Mouse (Mus musculus): ENCODE measurements around the gene Becn1.
"Not testable (repeated sequence)": the region's sequence is repeated elsewhere in the genome, so short reads cannot be mapped to it uniquely, and the experiment has no call there.

Becn1 gene

GRCm38 (mm10) chr11:101327311-101327710 lies 25.2 kb upstream of the Becn1 start:
- H3K36me3 ChIP-seq (ENCODE audit: control insufficient read depth, insufficient read depth, low read length, poor library complexity, severe bottlenecking), result peaks cover 8% of the 10 kb centered on the region; the same call in 1 of the 2 replicates
- no peaks in the 10 kb centered on the region for H3K27me3 ChIP-seq (ENCODE audit: control insufficient read depth, insufficient read depth, low read length, poor library complexity, severe bottlenecking)
- DNase-seq (ENCODE audit: low read depth, low spot score), result no peak

- peaks cover 14% of the 10 kb centered on the region for H3K36me3 ChIP-seq (ENCODE audit: control insufficient read depth, insufficient read depth, low read length, poor library complexity, severe bottlenecking)
- H3K27me3 ChIP-seq (ENCODE audit: control insufficient read depth, insufficient read depth, low read length, poor library complexity, severe bottlenecking), result no peaks in the 10 kb centered on the region
- DNase-seq (ENCODE audit: low read depth, low spot score), result no peak
Measured at GRCm38 (mm10) chr11:101326147-101326546, 24.1 kb upstream of the Becn1 start.

GRCm38 (mm10) chr11:101325201-101325600 lies 23.1 kb upstream of the Becn1 start:
- H3K36me3 ChIP-seq (ENCODE audit: control insufficient read depth, insufficient read depth, low read length, poor library complexity, severe bottlenecking), result peaks cover 20% of the 10 kb centered on the region
- DNase-seq (ENCODE audit: low read depth, low spot score); H3K27me3 ChIP-seq (ENCODE audit: control insufficient read depth, insufficient read depth, low read length, poor library complexity, severe bottlenecking): not testable (repeated sequence)

GRCm38 (mm10) chr11:101324763-101325162 lies 22.7 kb upstream of the Becn1 start, which contains the start of gene Aoc2:
TSS of gene Aoc2 (plus strand) at chr11:101325063.
- no peak for DNase-seq (ENCODE audit: low read depth, low spot score)
- H3K36me3 ChIP-seq (ENCODE audit: control insufficient read depth, insufficient read depth, low read length, poor library complexity, severe bottlenecking), result peaks cover 20% of the 10 kb centered on the region
- H3K27me3 ChIP-seq (ENCODE audit: control insufficient read depth, insufficient read depth, low read length, poor library complexity, severe bottlenecking), result no peaks in the 10 kb centered on the region

GRCm38 (mm10) chr11:101323609-101324008 lies 21.5 kb upstream of the Becn1 start:
- Histone ChIP-seq H3K36me3 (ENCODE audit: control insufficient read depth, insufficient read depth, low read length, poor library complexity, severe bottlenecking) (peaks cover 27% of the 10 kb centered on the region), H3K27me3 (ENCODE audit: control insufficient read depth, insufficient read depth, low read length, poor library complexity, severe bottlenecking) (no peaks in the 10 kb centered on the region)
- DNase-seq (ENCODE audit: low read depth, low spot score), result peak; percentile 53

- DNase-seq (ENCODE audit: low read depth, low spot score), result peak; percentile 61
- H3K27me3 ChIP-seq (ENCODE audit: control insufficient read depth, insufficient read depth, low read length, poor library complexity, severe bottlenecking), result no peaks in the 10 kb centered on the region
- peaks cover 14% of the 10 kb centered on the region for H3K36me3 ChIP-seq (ENCODE audit: control insufficient read depth, insufficient read depth, low read length, poor library complexity, severe bottlenecking)
Measured at GRCm38 (mm10) chr11:101316501-101316917, 14.4 kb upstream of the Becn1 start.

- Histone ChIP-seq H3K27me3 (ENCODE audit: control insufficient read depth, insufficient read depth, low read length, poor library complexity, severe bottlenecking) (no peaks in the 10 kb centered on the region), H3K36me3 (ENCODE audit: control insufficient read depth, insufficient read depth, low read length, poor library complexity, severe bottlenecking) (peaks cover 12% of the 10 kb centered on the region)
- DNase-seq (ENCODE audit: low read depth, low spot score), result peak; percentile 92
Measured at GRCm38 (mm10) chr11:101315665-101316500, 13.8 kb upstream of the Becn1 start, which contains the start of gene Psme3. TSS of gene Psme3 (plus strand) at chr11:101316213.

- Histone ChIP-seq H3K27me3 (ENCODE audit: control insufficient read depth, insufficient read depth, low read length, poor library complexity, severe bottlenecking) (no peaks in the 10 kb centered on the region), H3K36me3 (ENCODE audit: control insufficient read depth, insufficient read depth, low read length, poor library complexity, severe bottlenecking) (peaks cover 6% of the 10 kb centered on the region)
- no peak for DNase-seq (ENCODE audit: low read depth, low spot score)
Measured at GRCm38 (mm10) chr11:101315082-101315650, 13.1 kb upstream of the Becn1 start.

GRCm38 (mm10) chr11:101314567-101314966 lies 12.5 kb upstream of the Becn1 start:
- DNase-seq (ENCODE audit: low read depth, low spot score), result no peak
- H3K36me3 ChIP-seq (ENCODE audit: control insufficient read depth, insufficient read depth, low read length, poor library complexity, severe bottlenecking), result peaks cover 6% of the 10 kb centered on the region
- no peaks in the 10 kb centered on the region for H3K27me3 ChIP-seq (ENCODE audit: control insufficient read depth, insufficient read depth, low read length, poor library complexity, severe bottlenecking)

- no peak for DNase-seq (ENCODE audit: low read depth, low spot score)
- H3K36me3 ChIP-seq (ENCODE audit: control insufficient read depth, insufficient read depth, low read length, poor library complexity, severe bottlenecking), result no peaks in the 10 kb centered on the region
- no peaks in the 10 kb centered on the region for H3K27me3 ChIP-seq (ENCODE audit: control insufficient read depth, insufficient read depth, low read length, poor library complexity, severe bottlenecking)
Measured at GRCm38 (mm10) chr11:101312150-101312549, 10.1 kb upstream of the Becn1 start.

GRCm38 (mm10) chr11:101311083-101311482 lies 9.0 kb upstream of the Becn1 start:
- no peak for DNase-seq (ENCODE audit: low read depth, low spot score)
- H3K36me3 ChIP-seq (ENCODE audit: control insufficient read depth, insufficient read depth, low read length, poor library complexity, severe bottlenecking), result no peaks in the 10 kb centered on the region
- no peaks in the 10 kb centered on the region for H3K27me3 ChIP-seq (ENCODE audit: control insufficient read depth, insufficient read depth, low read length, poor library complexity, severe bottlenecking)

GRCm38 (mm10) chr11:101307744-101308143 lies 5.7 kb upstream of the Becn1 start:
- Histone ChIP-seq H3K27me3 (ENCODE audit: control insufficient read depth, insufficient read depth, low read length, poor library complexity, severe bottlenecking) (no peaks in the 10 kb centered on the region), H3K36me3 (ENCODE audit: control insufficient read depth, insufficient read depth, low read length, poor library complexity, severe bottlenecking) (no peaks in the 10 kb centered on the region)
- no peak for DNase-seq (ENCODE audit: low read depth, low spot score)

GRCm38 (mm10) chr11:101301299-101302003 lies 635 bp downstream of the Becn1 start:
- peaks cover 3% of the 10 kb centered on the region; the same call in 1 of the 2 replicates for H3K36me3 ChIP-seq (ENCODE audit: control insufficient read depth, insufficient read depth, low read length, poor library complexity, severe bottlenecking)
- DNase-seq (ENCODE audit: low read depth, low spot score), result no peak
- H3K27me3 ChIP-seq (ENCODE audit: control insufficient read depth, insufficient read depth, low read length, poor library complexity, severe bottlenecking), result no peaks in the 10 kb centered on the region

- Histone ChIP-seq H3K36me3 (ENCODE audit: control insufficient read depth, insufficient read depth, low read length, poor library complexity, severe bottlenecking) (peaks cover 3% of the 10 kb centered on the region; the same call in 1 of the 2 replicates), H3K27me3 (ENCODE audit: control insufficient read depth, insufficient read depth, low read length, poor library complexity, severe bottlenecking) (no peaks in the 10 kb centered on the region)
- DNase-seq (ENCODE audit: low read depth, low spot score), result peak; percentile 25
Measured at GRCm38 (mm10) chr11:101300881-101301280, 1.2 kb downstream of the Becn1 start.

GRCm38 (mm10) chr11:101295191-101295590 lies 6.9 kb downstream of the Becn1 start:
- Histone ChIP-seq H3K27me3 (ENCODE audit: control insufficient read depth, insufficient read depth, low read length, poor library complexity, severe bottlenecking) (no peaks in the 10 kb centered on the region), H3K36me3 (ENCODE audit: control insufficient read depth, insufficient read depth, low read length, poor library complexity, severe bottlenecking) (peaks cover 10% of the 10 kb centered on the region)
- no peak for DNase-seq (ENCODE audit: low read depth, low spot score)
